Mouse (Mus musculus) kidney, embryonic 16.5 days (tissue): ENCODE measurements around the gene Psmd12. TPM values are rescaled to one million over a fixed set of nuclear protein-coding genes. Genes with fewer than 3 reads are reported as not detected.
A peak's percentile ranks its signal among the peaks of the same experiment; 100 is the strongest.

Experiments
- ATAC-seq: fragments of 200-750 bp; cut with Nextera tagmentation; 2 replicates; pipeline ENCODE4 v1.8.0; 2017; ENCODE audit warnings: moderate TSS enrichment; ENCODE audit not compliant: low FRiP score, low TSS enrichment
- H3K27ac ChIP-seq: fragments of 300-500 bp; sonication (generic); 2 replicates; pipeline ENCODE4 v1.5.1; 2014; ENCODE audit warnings: low read length
- H3K27me3 ChIP-seq: fragments of 300-500 bp; sonication (generic); 2 replicates; pipeline ENCODE4 v1.6.1; 2014; ENCODE audit warnings: low read length, control low read depth, mixed read lengths; ENCODE audit not compliant: insufficient read depth
- H3K36me3 ChIP-seq: fragments of 300-500 bp; sonication (generic); 2 replicates; pipeline ENCODE4 v1.6.1; 2014; ENCODE audit warnings: low read length, control low read depth, mixed read lengths; ENCODE audit not compliant: insufficient read depth
- H3K4me1 ChIP-seq: fragments of 300-500 bp; sonication (generic); 2 replicates; pipeline ENCODE4 v1.6.1; 2014; ENCODE audit warnings: low read length, control low read depth, mixed read lengths; ENCODE audit not compliant: insufficient read depth
- H3K4me2 ChIP-seq: fragments of 300-500 bp; sonication (generic); replicated peaks from 2 replicates; pipeline ENCODE4 v1.6.1; 2014; ENCODE audit warnings: low read depth, low read length
- H3K4me3 ChIP-seq: fragments of 300-500 bp; sonication (generic); 2 replicates; pipeline ENCODE4 v1.5.1; 2014; ENCODE audit warnings: mild to moderate bottlenecking, low read length
- H3K9ac ChIP-seq: fragments of 300-500 bp; sonication (generic); replicated peaks from 2 replicates; pipeline ENCODE4 v1.6.1; 2014; ENCODE audit warnings: low read length
- H3K9me3 ChIP-seq: fragments of 300-500 bp; sonication (generic); 2 replicates; pipeline ENCODE4 v1.6.1; 2016; ENCODE audit warnings: low read length, control low read depth
- WGBS: fragments of 180-500 bp; shearing (Covaris S2); extraction: QIAGEN DNeasy Blood & Tissue Kit; methylation state at CpG from one replicate; pipeline ENCODE4 v1.1.7; 2014; 5-methylcytosine and 5-hydroxymethylcytosine counted together
- polyA plus RNA-seq: library from polyadenylated mRNA; unstranded; fragments of >200 nt; fragmentation: Nextera tagmentation; extraction: Ambion mirVana; gene quantifications from 2 replicates; pipeline ENCODE4 v1.2.1, GENCODE M21; 2015

Gene Psmd12
- polyA plus RNA-seq, 1 experiment from 2014 or later: 178 TPM

- Histone ChIP-seq H3K27ac (no peak overlapping the region), H3K4me2 (no peak overlapping the region), H3K9me3 (no peaks in the 10 kb centered on the region), H3K4me3 (no peak overlapping the region), H3K36me3 (no peaks in the 10 kb centered on the region), H3K27me3 (no peaks in the 10 kb centered on the region), H3K4me1 (peaks cover 60% of the 10 kb centered on the region), H3K9ac (no peak overlapping the region)
- 51% methylated on average over 5 of the region's 5 CpGs for WGBS
- ATAC-seq: no peak
These were observed 31.9 kb upstream of the Psmd12 start for GRCm38 (mm10) chr11:107447349-107447748.

- WGBS: 84% methylated on average over 9 of the region's 9 CpGs
- Histone ChIP-seq H3K4me1 (peaks cover 59% of the 10 kb centered on the region), H3K36me3 (no peaks in the 10 kb centered on the region), H3K27me3 (no peaks in the 10 kb centered on the region), H3K4me2 (no peak overlapping the region), H3K9me3 (no peaks in the 10 kb centered on the region), H3K9ac (no peak overlapping the region), H3K27ac (no peak overlapping the region), H3K4me3 (no peak overlapping the region)
- no peak for ATAC-seq
These were observed 31.4 kb upstream of the Psmd12 start for GRCm38 (mm10) chr11:107447915-107448314.

- H3K9me3 ChIP-seq: no peaks in the 10 kb centered on the region
- H3K27ac ChIP-seq: no peak overlapping the region
- WGBS: 64% methylated on average over 17 of the region's 17 CpGs
- no peak overlapping the region for H3K4me2 ChIP-seq
- H3K27me3 ChIP-seq: no peaks in the 10 kb centered on the region
- no peak overlapping the region for H3K9ac ChIP-seq
- H3K4me3 ChIP-seq: no peak overlapping the region
- H3K36me3 ChIP-seq: peaks cover 7% of the 10 kb centered on the region; the same call in 1 of the 2 replicates
- H3K4me1 ChIP-seq: peaks cover 50% of the 10 kb centered on the region
- ATAC-seq: no peak
These were observed 29.9 kb upstream of the Psmd12 start for GRCm38 (mm10) chr11:107449169-107449910.

- H3K27me3 ChIP-seq: no peaks in the 10 kb centered on the region
- no peak overlapping the region for H3K9ac ChIP-seq
- 55% methylated on average over 6 of the region's 6 CpGs for WGBS
- no peaks in the 10 kb centered on the region for H3K9me3 ChIP-seq
- H3K4me3 ChIP-seq: no peak overlapping the region
- H3K27ac ChIP-seq: no peak overlapping the region
- peaks cover 57% of the 10 kb centered on the region for H3K4me1 ChIP-seq
- no peak for ATAC-seq
- H3K36me3 ChIP-seq: peaks cover 7% of the 10 kb centered on the region; the same call in 1 of the 2 replicates
- no peak overlapping the region for H3K4me2 ChIP-seq
These were observed 29.2 kb upstream of the Psmd12 start for GRCm38 (mm10) chr11:107450097-107450496.

- WGBS: 52% methylated on average over 10 of the region's 10 CpGs
- peak; percentile 65 for ATAC-seq
- H3K27ac ChIP-seq: peak overlapping the region; percentile 61
- H3K4me3 ChIP-seq: no peak overlapping the region
- peaks cover 7% of the 10 kb centered on the region; the same call in 1 of the 2 replicates for H3K36me3 ChIP-seq
- H3K9ac ChIP-seq: no peak overlapping the region
- no peaks in the 10 kb centered on the region for H3K9me3 ChIP-seq
- peaks cover 59% of the 10 kb centered on the region for H3K4me1 ChIP-seq
- H3K27me3 ChIP-seq: no peaks in the 10 kb centered on the region
- H3K4me2 ChIP-seq: no peak overlapping the region
These were observed 28.2 kb upstream of the Psmd12 start for GRCm38 (mm10) chr11:107451106-107451505.

- no peak overlapping the region for H3K4me3 ChIP-seq
- no peak overlapping the region for H3K9ac ChIP-seq
- no peaks in the 10 kb centered on the region for H3K27me3 ChIP-seq
- H3K27ac ChIP-seq: peak overlapping the region; percentile 61
- H3K9me3 ChIP-seq: no peaks in the 10 kb centered on the region
- no peak for ATAC-seq
- no peak overlapping the region for H3K4me2 ChIP-seq
- WGBS: 87% methylated on average over 7 of the region's 7 CpGs
- peaks cover 7% of the 10 kb centered on the region; the same call in 1 of the 2 replicates for H3K36me3 ChIP-seq
- peaks cover 55% of the 10 kb centered on the region for H3K4me1 ChIP-seq
These were observed 27.2 kb upstream of the Psmd12 start for GRCm38 (mm10) chr11:107452053-107452452.

- H3K9ac ChIP-seq: no peak overlapping the region
- peaks cover 7% of the 10 kb centered on the region; the same call in 1 of the 2 replicates for H3K36me3 ChIP-seq
- H3K4me1 ChIP-seq: peaks cover 42% of the 10 kb centered on the region
- no peak overlapping the region for H3K4me3 ChIP-seq
- no peaks in the 10 kb centered on the region for H3K27me3 ChIP-seq
- ATAC-seq: no peak
- no peak overlapping the region for H3K27ac ChIP-seq
- WGBS: 35% methylated on average over 19 of the region's 19 CpGs
- no peaks in the 10 kb centered on the region for H3K9me3 ChIP-seq
- peak overlapping the region; percentile 31; the same call in 1 of the 2 replicates for H3K4me2 ChIP-seq
These were observed 24.5 kb upstream of the Psmd12 start for GRCm38 (mm10) chr11:107454546-107455462.

GRCm38 (mm10) chr11:107457282-107457681, 22.0 kb upstream of the Psmd12 start:
- H3K4me2 ChIP-seq: no peak overlapping the region
- H3K4me3 ChIP-seq: no peak overlapping the region
- peaks cover 20% of the 10 kb centered on the region; the same call in 1 of the 2 replicates for H3K4me1 ChIP-seq
- H3K36me3 ChIP-seq: peaks cover 7% of the 10 kb centered on the region; the same call in 1 of the 2 replicates
- 93% methylated on average over 3 of the region's 3 CpGs for WGBS
- H3K27me3 ChIP-seq: no peaks in the 10 kb centered on the region
- no peak overlapping the region for H3K27ac ChIP-seq
- H3K9ac ChIP-seq: no peak overlapping the region
- H3K9me3 ChIP-seq: no peaks in the 10 kb centered on the region
- ATAC-seq: no peak

GRCm38 (mm10) chr11:107458286-107458685, 21.0 kb upstream of the Psmd12 start:
- WGBS: 77% methylated on average over 12 of the region's 12 CpGs

More at GRCm38 (mm10) chr11:107458286-107458685, 21.0 kb upstream of the Psmd12 start:
- H3K4me2 ChIP-seq: no peak overlapping the region
- H3K27ac ChIP-seq: no peak overlapping the region
- no peak overlapping the region for H3K9ac ChIP-seq
- peaks cover 6% of the 10 kb centered on the region; the same call in 1 of the 2 replicates for H3K36me3 ChIP-seq
- H3K27me3 ChIP-seq: no peaks in the 10 kb centered on the region
- peaks cover 21% of the 10 kb centered on the region; the same call in 1 of the 2 replicates for H3K4me1 ChIP-seq
- no peaks in the 10 kb centered on the region for H3K9me3 ChIP-seq
- ATAC-seq: no peak
- H3K4me3 ChIP-seq: no peak overlapping the region
